Mouse (Mus musculus) MEL (cell line): ENCODE results near the gene Exoc3. TPM values are rescaled to one million over a fixed set of nuclear protein-coding genes. Genes with fewer than 3 reads are reported as not detected.

Source experiments
- DNase-seq: peaks from one replicate; pipeline ENCODE4 v3.0.0; 2011; ENCODE audit warnings: low read depth, low spot score
- H3K27ac ChIP-seq: 2 replicates; pipeline ENCODE4 v1.5.1; 2012; ENCODE audit warnings: low read depth, mild to moderate bottlenecking, control low read depth, low read length, moderate library complexity; ENCODE audit not compliant: control insufficient read depth
- H3K27me3 ChIP-seq, 2 experiments: fragments of 150-350 bp in 1 of 2; sonication (generic) in 1 of 2; 2 replicates each; pipeline ENCODE4 v1.6.1; 2012; ENCODE audit warnings: low read length in 2 of 2, mild to moderate bottlenecking in 2 of 2, improper control_type of control experiment in 1 of 2, moderate library complexity in 1 of 2; ENCODE audit not compliant: insufficient read depth in 2 of 2, control insufficient read depth in 1 of 2
- H3K36me3 ChIP-seq, 2 experiments: 2 replicates each; pipeline ENCODE4 v1.6.1; 2012 to 2014; ENCODE audit warnings: low read length in 2 of 2, improper control_type of control experiment in 1 of 2, inconsistent platforms in 1 of 2, mild to moderate bottlenecking in 1 of 2; ENCODE audit not compliant: insufficient read depth in 2 of 2, control insufficient read depth in 1 of 2
- H3K4me1 ChIP-seq, 2 experiments: fragments of 150-350 bp in 1 of 2; sonication (generic) in 1 of 2; 2 replicates each; pipeline ENCODE4 v1.6.1; 2012; ENCODE audit warnings: low read length in 2 of 2, improper control_type of control experiment in 1 of 2, mild to moderate bottlenecking in 1 of 2; ENCODE audit not compliant: insufficient read depth in 2 of 2, control insufficient read depth in 1 of 2
- H3K4me3 ChIP-seq, 2 experiments: fragments of 150-350 bp in 1 of 2; sonication (generic) in 1 of 2; 2 replicates each; pipeline ENCODE4 v1.5.1; 2012; ENCODE audit warnings: low read depth in 2 of 2, low read length in 2 of 2, mild to moderate bottlenecking in 2 of 2, moderate library complexity in 2 of 2, control low read depth in 1 of 2, improper control_type of control experiment in 1 of 2; ENCODE audit not compliant: control insufficient read depth in 1 of 2, insufficient read depth in 1 of 2
- H3K79me2 ChIP-seq: 2 replicates; pipeline ENCODE4 v1.6.1; 2012; ENCODE audit warnings: mild to moderate bottlenecking, low read length, moderate library complexity; ENCODE audit not compliant: control insufficient read depth, poor library complexity, insufficient read depth
- H3K9ac ChIP-seq: 2 replicates; pipeline ENCODE4 v1.6.1; 2012; ENCODE audit warnings: low read depth, mild to moderate bottlenecking, control low read depth, low read length, moderate library complexity; ENCODE audit not compliant: control insufficient read depth, poor library complexity, severe bottlenecking
- H3K9me3 ChIP-seq: fragments of 150-350 bp; sonication (generic); replicated peaks from 2 replicates; pipeline ENCODE4 v1.6.1; 2012; ENCODE audit warnings: mild to moderate bottlenecking, low read length, improper control_type of control experiment, moderate library complexity; ENCODE audit not compliant: insufficient read depth
- BHLHE40 ChIP-seq: IDR thresholded peaks from 2 replicates; pipeline ENCODE4 v1.6.1; 2012; ENCODE audit warnings: low read depth, mild to moderate bottlenecking, inconsistent platforms, low read length, improper control_type of control experiment, borderline replicate concordance
- CHD2 ChIP-seq: IDR thresholded peaks from 2 replicates; pipeline ENCODE4 v1.6.1; 2011; ENCODE audit warnings: low read length, improper control_type of control experiment
- CTCF ChIP-seq, 3 experiments: IDR thresholded peaks in 2 of 3; conservative IDR thresholded peaks in 1 of 3; 2 replicates each; pipeline ENCODE4 v1.5.1; 2011 to 2012; ENCODE audit warnings: low read length in 3 of 3, low read depth in 2 of 3, mild to moderate bottlenecking in 2 of 3, improper control_type of control experiment in 1 of 3, inconsistent platforms in 1 of 3, mixed read lengths in 1 of 3, moderate library complexity in 1 of 3; ENCODE audit not compliant: control insufficient read depth in 1 of 3, insufficient read depth in 1 of 3, poor library complexity in 1 of 3, severe bottlenecking in 1 of 3
- E2F4 ChIP-seq: IDR thresholded peaks from 2 replicates; pipeline ENCODE4 v1.6.1; 2011; ENCODE audit warnings: low read depth, low read length, improper control_type of control experiment, borderline replicate concordance
- EP300 ChIP-seq, 2 experiments: IDR thresholded peaks; 2 replicates each; pipeline ENCODE4 v1.6.1; 2011; ENCODE audit warnings: improper control_type of control experiment in 2 of 2, low read length in 2 of 2, low read depth in 1 of 2, mild to moderate bottlenecking in 1 of 2
- ETS1 ChIP-seq: IDR thresholded peaks from 2 replicates; pipeline ENCODE4 v1.6.1; 2012; ENCODE audit warnings: low read depth, mild to moderate bottlenecking, inconsistent platforms, low read length, improper control_type of control experiment, moderate library complexity
- GATA1 ChIP-seq: IDR thresholded peaks from 2 replicates; pipeline ENCODE4 v1.6.1; 2011; ENCODE audit warnings: low read depth, low read length, improper control_type of control experiment
- HCFC1 ChIP-seq: IDR thresholded peaks from 2 replicates; pipeline ENCODE4 v1.6.1; 2012; ENCODE audit warnings: low read depth, mild to moderate bottlenecking, inconsistent platforms, low read length, improper control_type of control experiment, moderate library complexity
- KAT2A ChIP-seq: conservative IDR thresholded peaks from 2 replicates; pipeline ENCODE4 v1.6.1; 2012; ENCODE audit warnings: low read depth, low read length, improper control_type of control experiment, inconsistent platforms
- MAFK ChIP-seq: IDR thresholded peaks from 2 replicates; pipeline ENCODE4 v1.6.1; 2011; ENCODE audit warnings: low read depth, mild to moderate bottlenecking, low read length, improper control_type of control experiment, borderline replicate concordance
- MXI1 ChIP-seq: IDR thresholded peaks from 2 replicates; pipeline ENCODE4 v1.6.1; 2011; ENCODE audit warnings: mild to moderate bottlenecking, low read depth, low read length, improper control_type of control experiment
- MYB ChIP-seq: IDR thresholded peaks from 2 replicates; pipeline ENCODE4 v1.6.1; 2011; ENCODE audit warnings: mild to moderate bottlenecking, low read depth, low read length, improper control_type of control experiment
- MYC ChIP-seq: IDR thresholded peaks from 2 replicates; pipeline ENCODE4 v1.6.1; 2011; ENCODE audit warnings: low read depth, mild to moderate bottlenecking, low read length, improper control_type of control experiment, moderate library complexity
- POLR2A ChIP-seq, 2 experiments: IDR thresholded peaks; 2 replicates each; pipeline ENCODE4 v1.6.1; 2011 to 2012; ENCODE audit warnings: low read length in 2 of 2, mild to moderate bottlenecking in 2 of 2, control low read depth in 1 of 2, improper control_type of control experiment in 1 of 2, low read depth in 1 of 2, moderate library complexity in 1 of 2; ENCODE audit not compliant: control insufficient read depth in 1 of 2, insufficient read depth in 1 of 2, poor library complexity in 1 of 2
- POLR2AphosphoS5 ChIP-seq: IDR thresholded peaks from 2 replicates; pipeline ENCODE4 v1.6.1; 2012; ENCODE audit warnings: low read depth, borderline replicate concordance, mild to moderate bottlenecking, inconsistent platforms, low read length, moderate library complexity, mixed read lengths
- SMC3 ChIP-seq: IDR thresholded peaks from 2 replicates; pipeline ENCODE4 v1.6.1; 2011; ENCODE audit warnings: low read depth, low read length, improper control_type of control experiment
- TCF12 ChIP-seq: IDR thresholded peaks from 2 replicates; pipeline ENCODE4 v1.6.1; 2014; ENCODE audit warnings: low read depth, mild to moderate bottlenecking, inconsistent platforms, low read length, improper control_type of control experiment, moderate library complexity
- ZC3H11A ChIP-seq: IDR thresholded peaks from 2 replicates; pipeline ENCODE4 v1.6.1; 2012; ENCODE audit warnings: low read depth, mild to moderate bottlenecking, inconsistent platforms, low read length, improper control_type of control experiment
- ZKSCAN1 ChIP-seq: IDR thresholded peaks from 2 replicates; pipeline ENCODE4 v1.6.1; 2012; ENCODE audit warnings: low read depth, mild to moderate bottlenecking, inconsistent platforms, low read length, improper control_type of control experiment, moderate library complexity
- ZMIZ1 ChIP-seq: IDR thresholded peaks from 2 replicates; pipeline ENCODE4 v1.6.1; 2012; ENCODE audit warnings: low read depth, mild to moderate bottlenecking, inconsistent platforms, low read length, improper control_type of control experiment, moderate library complexity
- ZNF384 ChIP-seq: IDR thresholded peaks from 2 replicates; pipeline ENCODE4 v1.6.1; 2012; ENCODE audit warnings: low read depth, mild to moderate bottlenecking, inconsistent platforms, low read length, improper control_type of control experiment
- polyA plus RNA-seq, 2 experiments: library from polyadenylated mRNA; stranded (reverse) in 1 of 2; unstranded in 1 of 2; fragments of >175 nt in 1 of 2; fragments of >200 nt in 1 of 2; gene quantifications; 2 replicates each; pipeline versions ENCODE4 v1.2.1 to v1.2.4; 2012; ENCODE audit warnings: low replicate concordance in 2 of 2, low read depth in 1 of 2; ENCODE audit not compliant: insufficient read length in 2 of 2, insufficient read depth in 1 of 2, missing spikeins in 1 of 2
- total RNA-seq: library from RNA; depleted of rRNA; stranded (reverse); fragments of 300-350 nt; gene quantifications from 2 replicates; pipeline ENCODE4 v1.2.3, GENCODE M21; 2012

Exoc3 gene
- total and polyA plus RNA-seq, 3 experiments = 24.2 to 145 (median 35.4) TPM

DNA sequence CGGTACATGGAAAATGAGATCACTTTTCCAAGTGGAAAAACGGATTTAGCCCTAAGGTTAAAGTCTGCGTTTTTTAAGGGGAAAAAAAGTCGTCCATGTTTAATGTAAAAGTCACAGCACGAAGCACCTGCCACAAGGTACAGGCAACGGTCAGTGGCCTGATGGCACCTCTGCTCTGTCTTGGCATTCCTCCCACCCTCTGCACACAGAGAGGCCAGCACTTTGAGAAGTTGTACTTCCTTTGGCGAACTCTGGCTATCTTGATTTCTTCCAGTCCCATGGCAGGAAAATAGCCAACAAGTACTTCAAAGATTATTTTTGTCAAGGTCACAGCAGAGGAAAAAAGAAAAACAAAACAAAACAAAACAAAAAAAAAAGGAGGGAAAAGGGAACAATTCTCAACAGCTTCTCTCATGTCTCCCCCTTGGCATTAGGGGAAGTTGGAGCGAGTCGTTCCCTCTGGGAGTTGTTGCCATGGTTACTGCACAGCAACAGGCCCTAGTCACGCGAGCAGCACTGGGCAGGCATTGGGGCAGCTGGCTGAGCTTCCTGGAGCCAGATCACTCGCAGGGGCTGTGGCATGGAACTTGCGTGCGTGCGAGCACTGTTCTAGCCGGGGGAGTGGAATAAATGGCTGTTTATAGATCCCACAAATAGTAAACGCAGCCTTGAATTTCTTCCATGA, 36.8 kb upstream of the Exoc3 start:
- peaks cover 0 to 5% of the 10 kb centered on the region in 2 experiments; a peak in 3 of 4 replicates for H3K27me3 ChIP-seq
- no peaks in the 10 kb centered on the region for H3K79me2 ChIP-seq
- no peaks in the 10 kb centered on the region for H3K9me3 ChIP-seq
- no peaks in the 10 kb centered on the region for H3K4me1 ChIP-seq
- no peak overlapping the region for H3K4me3 ChIP-seq
- peak; percentile 14 for DNase-seq
- H3K36me3 ChIP-seq = no peaks in the 10 kb centered on the region
- H3K27ac ChIP-seq = no peak overlapping the region
- no peak overlapping the region for H3K9ac ChIP-seq
- TF ChIP-seq ETS1 (no peak), POLR2A (IDR thresholded peaks at IDR 0.05; ENCODE audit: control insufficient read depth in 1 of 2, insufficient read depth in 1 of 2, low read depth in 1 of 2, low read length in 2 of 2, poor library complexity in 1 of 2) (no peak), ZKSCAN1 (no peak), MYB (no peak), HCFC1 (no peak), ZC3H11A (no peak), MAFK (no peak), CTCF (IDR thresholded peaks at IDR 0.05 in 2 of 3, conservative IDR thresholded peaks at IDR 0.05 in 1 of 3; ENCODE audit: control insufficient read depth in 1 of 3, insufficient read depth in 1 of 3, low read depth in 2 of 3, low read length in 3 of 3, poor library complexity in 1 of 3, severe bottlenecking in 1 of 3) (no peak)

GRCm38 (mm10) chr13:74237574-74237973, 29.0 kb upstream of the Exoc3 start:
- Histone ChIP-seq H3K9me3 (no peaks in the 10 kb centered on the region), H3K4me3 (no peak overlapping the region), H3K36me3 (no peaks in the 10 kb centered on the region)

GRCm38 (mm10) chr13:74220659-74221058, 12.1 kb upstream of the Exoc3 start:
- no peak for TF ChIP-seq GATA1
- no peak for TF ChIP-seq E2F4
- TF ChIP-seq MXI1 = no peak
- H3K27ac ChIP-seq = no peak overlapping the region

More at GRCm38 (mm10) chr13:74237574-74237973, 29.0 kb upstream of the Exoc3 start:
- Histone ChIP-seq H3K79me2 (no peaks in the 10 kb centered on the region; the same call in 1 of the 2 replicates), H3K27me3 (no peaks in the 10 kb centered on the region; a peak in 1 of 4 replicates), H3K27ac (no peak overlapping the region), H3K4me1 (no peaks in the 10 kb centered on the region), H3K9ac (no peak overlapping the region)
- no peak for TF ChIP-seq TCF12
- no peak for TF ChIP-seq EP300 (IDR thresholded peaks at IDR 0.05; ENCODE audit: low read depth in 1 of 2, low read length in 2 of 2)
- TF ChIP-seq SMC3 = no peak
- no peak for TF ChIP-seq ZMIZ1
- no peak for TF ChIP-seq HCFC1
- TF ChIP-seq CHD2 = no peak
- no peak for TF ChIP-seq ZNF384
- TF ChIP-seq MXI1 = no peak
- no peak for TF ChIP-seq GATA1
- no peak for TF ChIP-seq MYC
- no peak for TF ChIP-seq POLR2AphosphoS5
- TF ChIP-seq BHLHE40 = no peak
- TF ChIP-seq E2F4 = no peak
- TF ChIP-seq KAT2A = no peak
- no peak for DNase-seq

More at GRCm38 (mm10) chr13:74220659-74221058, 12.1 kb upstream of the Exoc3 start:
- H3K36me3 ChIP-seq = no peaks in the 10 kb centered on the region
- H3K4me1 ChIP-seq = no peaks in the 10 kb centered on the region
- H3K4me3 ChIP-seq = no peak overlapping the region
- H3K79me2 ChIP-seq = no peaks in the 10 kb centered on the region
- no peaks in the 10 kb centered on the region for H3K9me3 ChIP-seq
- H3K27me3 ChIP-seq = peaks cover 3 to 7% of the 10 kb centered on the region in 2 experiments
- H3K9ac ChIP-seq = no peak overlapping the region
- DNase-seq = no peak
